Mouse (Mus musculus): ENCODE measurements around the gene Npas3. TPM values are rescaled to one million over a fixed set of nuclear protein-coding genes. Genes with fewer than 3 reads are reported as not detected.

The Npas3 gene
- polyA plus RNA-seq, 1 experiment from 2014 or later, result 4.5 TPM

- no peak for ATAC-seq (ENCODE audit: insufficient number of reproducible peaks, insufficient read depth, low FRiP score, low read depth)
- 45% methylated on average over 13 of the region's 13 CpGs for WGBS
- no peaks in the 10 kb centered on the region for H3K36me3 ChIP-seq (ENCODE audit: control insufficient read depth, insufficient read depth, low read length)
These were observed 505.0 kb downstream of the Npas3 start for GRCm38 (mm10) chr12:53753368-53753937.

DNA sequence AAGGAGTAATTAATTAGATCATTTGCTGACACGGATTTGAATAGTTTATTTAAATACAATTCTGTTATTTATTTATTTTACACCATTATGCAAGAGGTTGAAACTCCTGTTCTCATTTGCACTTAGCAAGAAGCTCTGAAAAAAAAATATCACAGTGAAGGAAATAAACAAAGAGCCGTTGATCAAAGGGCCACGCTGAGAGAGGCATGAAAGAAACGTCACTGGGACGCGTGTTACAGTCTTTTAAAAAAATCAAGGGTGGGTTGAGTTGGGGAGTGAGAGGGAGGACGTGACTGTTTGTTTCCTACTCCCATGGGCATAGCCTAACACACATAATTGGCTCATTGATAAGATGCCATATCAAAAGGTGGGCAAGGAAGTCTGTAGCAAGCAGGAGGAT is 505.8 kb downstream of the Npas3 start:
- H3K9me3 ChIP-seq (ENCODE audit: control insufficient read depth, low read depth, low read length), result no peaks in the 10 kb centered on the region
- H3K4me2 ChIP-seq (replicated peaks; ENCODE audit: low read depth, low read length), result no peak overlapping the region
- H3K27ac ChIP-seq (ENCODE audit: low read length), result no peak overlapping the region
- no peak overlapping the region for H3K9ac ChIP-seq (replicated peaks; ENCODE audit: low read depth, low read length)
- H3K36me3 ChIP-seq (ENCODE audit: control insufficient read depth, insufficient read depth, low read length), result no peaks in the 10 kb centered on the region
- peaks cover 15% of the 10 kb centered on the region for H3K4me1 ChIP-seq (ENCODE audit: control insufficient read depth, insufficient read depth, low read length)
- WGBS, result 26% methylated on average over 7 of the region's 7 CpGs
- no peaks in the 10 kb centered on the region for H3K27me3 ChIP-seq (ENCODE audit: control insufficient read depth, insufficient read depth, low read length)
- H3K4me3 ChIP-seq (ENCODE audit: low read depth, low read length), result no peak overlapping the region
- no peak for ATAC-seq (ENCODE audit: insufficient number of reproducible peaks, insufficient read depth, low FRiP score, low read depth)

More at GRCm38 (mm10) chr12:53753368-53753937, 505.0 kb downstream of the Npas3 start:
- Histone ChIP-seq H3K4me2 (replicated peaks; ENCODE audit: low read depth, low read length) (no peak overlapping the region), H3K27ac (ENCODE audit: low read length) (peak overlapping the region; percentile 56; the same call in 1 of the 2 replicates), H3K9me3 (ENCODE audit: control insufficient read depth, low read depth, low read length) (no peaks in the 10 kb centered on the region), H3K4me3 (ENCODE audit: low read depth, low read length) (no peak overlapping the region), H3K4me1 (ENCODE audit: control insufficient read depth, insufficient read depth, low read length) (peaks cover 7% of the 10 kb centered on the region; the same call in 1 of the 2 replicates), H3K27me3 (ENCODE audit: control insufficient read depth, insufficient read depth, low read length) (no peaks in the 10 kb centered on the region), H3K9ac (replicated peaks; ENCODE audit: low read depth, low read length) (no peak overlapping the region)

DNA sequence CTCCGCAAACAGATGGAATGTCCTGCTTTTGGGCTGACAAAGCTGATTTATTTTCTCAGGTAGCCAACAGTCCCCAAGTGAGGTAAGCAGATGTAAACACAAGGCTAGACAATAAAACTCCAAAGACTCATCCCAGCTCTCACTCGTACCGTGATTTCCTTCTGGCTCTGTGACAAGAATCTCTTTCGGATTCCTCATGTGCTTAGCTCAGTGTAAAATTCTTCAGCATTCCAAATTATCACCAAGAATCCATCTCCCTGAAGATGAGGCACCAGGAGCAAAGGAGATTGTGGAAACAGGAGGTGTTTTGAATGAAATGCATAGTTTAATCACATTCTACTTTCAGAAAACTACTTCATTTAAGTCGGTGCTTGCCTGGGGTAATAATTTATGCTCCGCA is 509.2 kb downstream of the Npas3 start:
- Histone ChIP-seq H3K9me3 (ENCODE audit: control insufficient read depth, low read depth, low read length) (no peaks in the 10 kb centered on the region), H3K27me3 (ENCODE audit: control insufficient read depth, insufficient read depth, low read length) (no peaks in the 10 kb centered on the region), H3K4me3 (ENCODE audit: low read depth, low read length) (no peak overlapping the region), H3K27ac (ENCODE audit: low read length) (no peak overlapping the region), H3K4me1 (ENCODE audit: control insufficient read depth, insufficient read depth, low read length) (peaks cover 15% of the 10 kb centered on the region), H3K36me3 (ENCODE audit: control insufficient read depth, insufficient read depth, low read length) (no peaks in the 10 kb centered on the region), H3K4me2 (replicated peaks; ENCODE audit: low read depth, low read length) (no peak overlapping the region), H3K9ac (replicated peaks; ENCODE audit: low read depth, low read length) (no peak overlapping the region)
- 51% methylated on average over 6 of the region's 6 CpGs for WGBS
- no peak for ATAC-seq (ENCODE audit: insufficient number of reproducible peaks, insufficient read depth, low FRiP score, low read depth)

DNA sequence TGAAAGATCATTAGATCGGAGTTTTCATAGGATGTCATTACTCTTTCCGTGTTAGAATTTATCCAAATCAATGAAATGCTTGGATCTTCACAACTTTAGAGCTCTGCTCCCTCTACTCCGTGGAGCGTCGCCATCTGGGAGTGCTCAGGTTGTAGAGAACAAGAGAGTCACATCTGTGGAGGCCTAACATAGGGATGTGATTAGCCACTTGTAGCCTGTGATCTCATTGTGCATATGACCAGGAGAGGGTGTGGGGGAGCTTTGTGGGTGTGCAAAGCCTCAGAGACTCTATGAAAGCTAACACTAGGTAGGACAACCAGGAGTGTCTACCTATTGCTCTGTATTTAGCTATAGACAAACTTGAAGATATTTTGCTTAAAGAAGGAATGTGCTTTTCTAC is 509.9 kb downstream of the Npas3 start:
- ATAC-seq (ENCODE audit: insufficient number of reproducible peaks, insufficient read depth, low FRiP score, low read depth), result no peak
- H3K4me3 ChIP-seq (ENCODE audit: low read depth, low read length), result no peak overlapping the region
- no peak overlapping the region for H3K4me2 ChIP-seq (replicated peaks; ENCODE audit: low read depth, low read length)
- no peak overlapping the region for H3K27ac ChIP-seq (ENCODE audit: low read length)
- H3K27me3 ChIP-seq (ENCODE audit: control insufficient read depth, insufficient read depth, low read length), result no peaks in the 10 kb centered on the region
- 85% methylated on average over 5 of the region's 5 CpGs for WGBS
- H3K9ac ChIP-seq (replicated peaks; ENCODE audit: low read depth, low read length), result no peak overlapping the region
- no peaks in the 10 kb centered on the region for H3K9me3 ChIP-seq (ENCODE audit: control insufficient read depth, low read depth, low read length)
- H3K4me1 ChIP-seq (ENCODE audit: control insufficient read depth, insufficient read depth, low read length), result peaks cover 12% of the 10 kb centered on the region
- H3K36me3 ChIP-seq (ENCODE audit: control insufficient read depth, insufficient read depth, low read length), result no peaks in the 10 kb centered on the region

GRCm38 (mm10) chr12:53764143-53764542 is 515.7 kb downstream of the Npas3 start:
- Histone ChIP-seq H3K9me3 (ENCODE audit: control insufficient read depth, low read depth, low read length) (no peaks in the 10 kb centered on the region), H3K4me3 (ENCODE audit: low read depth, low read length) (no peak overlapping the region), H3K27ac (ENCODE audit: low read length) (no peak overlapping the region), H3K27me3 (ENCODE audit: control insufficient read depth, insufficient read depth, low read length) (no peaks in the 10 kb centered on the region), H3K4me1 (ENCODE audit: control insufficient read depth, insufficient read depth, low read length) (peaks cover 1% of the 10 kb centered on the region), H3K4me2 (replicated peaks; ENCODE audit: low read depth, low read length) (no peak overlapping the region), H3K36me3 (ENCODE audit: control insufficient read depth, insufficient read depth, low read length) (no peaks in the 10 kb centered on the region), H3K9ac (replicated peaks; ENCODE audit: low read depth, low read length) (no peak overlapping the region)
- no peak for ATAC-seq (ENCODE audit: insufficient number of reproducible peaks, insufficient read depth, low FRiP score, low read depth)
- 73% methylated on average over 4 of the region's 4 CpGs for WGBS

DNA sequence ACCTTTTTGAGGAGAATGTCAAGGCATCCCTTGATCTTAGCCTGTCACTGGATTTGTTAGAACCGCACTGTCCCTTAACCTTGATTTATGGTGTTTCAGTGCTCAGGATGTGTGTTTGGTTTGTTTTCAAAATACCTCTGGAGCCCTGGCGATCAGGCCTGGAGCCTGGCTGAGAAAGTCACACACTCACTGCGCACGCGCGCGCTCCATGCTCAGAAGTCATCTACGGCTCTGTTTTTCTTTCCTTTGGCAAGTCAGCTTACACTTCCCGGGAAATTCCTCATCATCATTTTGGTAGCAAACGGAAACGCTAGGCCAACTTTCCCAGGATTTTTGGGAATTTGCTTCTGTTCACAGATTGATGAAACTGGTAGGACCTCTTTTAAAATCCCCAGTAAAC is 519.9 kb downstream of the Npas3 start:
- 59% methylated on average over 11 of the region's 11 CpGs for WGBS

GRCm38 (mm10) chr12:53771394-53771936 is 523.0 kb downstream of the Npas3 start:
- Histone ChIP-seq H3K27ac (ENCODE audit: low read length) (no peak overlapping the region), H3K4me1 (ENCODE audit: control insufficient read depth, insufficient read depth, low read length) (no peaks in the 10 kb centered on the region), H3K36me3 (ENCODE audit: control insufficient read depth, insufficient read depth, low read length) (no peaks in the 10 kb centered on the region), H3K4me3 (ENCODE audit: low read depth, low read length) (no peak overlapping the region), H3K9ac (replicated peaks; ENCODE audit: low read depth, low read length) (no peak overlapping the region), H3K27me3 (ENCODE audit: control insufficient read depth, insufficient read depth, low read length) (no peaks in the 10 kb centered on the region), H3K9me3 (ENCODE audit: control insufficient read depth, low read depth, low read length) (no peaks in the 10 kb centered on the region), H3K4me2 (replicated peaks; ENCODE audit: low read depth, low read length) (no peak overlapping the region)
- 87% methylated on average over 14 of the region's 14 CpGs for WGBS
- no peak for ATAC-seq (ENCODE audit: insufficient number of reproducible peaks, insufficient read depth, low FRiP score, low read depth)

More for the DNA sequence above, 519.9 kb downstream of the Npas3 start:
- Histone ChIP-seq H3K36me3 (ENCODE audit: control insufficient read depth, insufficient read depth, low read length) (no peaks in the 10 kb centered on the region), H3K4me2 (replicated peaks; ENCODE audit: low read depth, low read length) (no peak overlapping the region), H3K27me3 (ENCODE audit: control insufficient read depth, insufficient read depth, low read length) (no peaks in the 10 kb centered on the region), H3K9me3 (ENCODE audit: control insufficient read depth, low read depth, low read length) (no peaks in the 10 kb centered on the region), H3K27ac (ENCODE audit: low read length) (no peak overlapping the region), H3K4me3 (ENCODE audit: low read depth, low read length) (no peak overlapping the region), H3K4me1 (ENCODE audit: control insufficient read depth, insufficient read depth, low read length) (no peaks in the 10 kb centered on the region), H3K9ac (replicated peaks; ENCODE audit: low read depth, low read length) (no peak overlapping the region)
- ATAC-seq (ENCODE audit: insufficient number of reproducible peaks, insufficient read depth, low FRiP score, low read depth), result no peak

- 40% methylated on average over 11 of the region's 11 CpGs for WGBS
- no peak for ATAC-seq (ENCODE audit: insufficient number of reproducible peaks, insufficient read depth, low FRiP score, low read depth)
- H3K9ac ChIP-seq (replicated peaks; ENCODE audit: low read depth, low read length), result no peak overlapping the region
- no peaks in the 10 kb centered on the region for H3K27me3 ChIP-seq (ENCODE audit: control insufficient read depth, insufficient read depth, low read length)
- H3K9me3 ChIP-seq (ENCODE audit: control insufficient read depth, low read depth, low read length), result no peaks in the 10 kb centered on the region
- H3K4me1 ChIP-seq (ENCODE audit: control insufficient read depth, insufficient read depth, low read length), result 0 out of 2 replicates have a peak, but pooled peaks cover 3% of the 10 kb centered on the region
- no peaks in the 10 kb centered on the region for H3K36me3 ChIP-seq (ENCODE audit: control insufficient read depth, insufficient read depth, low read length)
- H3K4me2 ChIP-seq (replicated peaks; ENCODE audit: low read depth, low read length), result no peak overlapping the region
- H3K4me3 ChIP-seq (ENCODE audit: low read depth, low read length), result no peak overlapping the region
- no peak overlapping the region for H3K27ac ChIP-seq (ENCODE audit: low read length)
These were observed 533.5 kb downstream of the Npas3 start for GRCm38 (mm10) chr12:53781850-53782552.

Measured in stomach, embryonic 14.5 days (tissue).